In genomic region chr8:10151692-10152247, GRCm38 (mm10) we compare ENCODE assay signal across 28 mouse cellular contexts. TPM values are rescaled to one million over a fixed set of nuclear protein-coding genes. Genes with fewer than 3 reads are reported as not detected.
DNase-seq lines count a peak whose midpoint lies in the region; ATAC-seq and TF ChIP-seq lines count a peak whose summit lies in the region.
"Had no signal": no experiment of that assay in that cellular context is flagged by ENCODE, and none has a peak within 500 bp of the region (broad histone marks: within the 10 kb centered on the region; RNA-seq: fewer than 3 reads in every experiment).

No protein-coding gene starts in this region.

- H3K4me1 ChIP-seq in lung, embryonic 14.5 days (ENCODE audit: insufficient read depth): no peaks in the 10 kb centered on the region
- H3K4me1 ChIP-seq in lung, postnatal 0 days (ENCODE audit: insufficient read depth, low read depth, low read length): no peaks in the 10 kb centered on the region
- no peaks in the 10 kb centered on the region for H3K4me1 ChIP-seq in stomach, embryonic 14.5 days (ENCODE audit: control insufficient read depth, insufficient read depth, low read length)
- no peaks in the 10 kb centered on the region for H3K4me1 ChIP-seq in stomach, postnatal 0 days (replicated peaks; ENCODE audit: control insufficient read depth, insufficient read depth)

- peak; percentile 17 for DNase-seq in lung, embryonic 14.5 days
- DNase-seq in lung, adult 18-20 months: no peak
- DNase-seq in lung, postnatal 0 days (ENCODE audit: low spot score): no peak
- no peak for DNase-seq in lung, postnatal 10 days
- no peak for DNase-seq in stomach, postnatal 0 days (ENCODE audit: low spot score)
- no peak for DNase-seq in urinary bladder, postnatal 10 days (ENCODE audit: low spot score)
- DNase-seq: adrenal gland, postnatal 10 days; adrenal gland, postnatal 36 days; B cell, adult 2 months; cerebellum, adult 18-20 months; cerebellum, adult 9-10 months; cerebellum, postnatal 14 days; gastrocnemius, adult 2 months; gastrocnemius, postnatal 14 days; heart, adult 11 months; heart, postnatal 10 days; heart, postnatal 36 days had no signal

- H3K4me2 ChIP-seq in lung, embryonic 14.5 days: no peak overlapping the region
- H3K4me2 ChIP-seq in lung, postnatal 0 days (replicated peaks; ENCODE audit: low read depth, low read length): no peak overlapping the region
- no peak overlapping the region for H3K4me2 ChIP-seq in stomach, embryonic 14.5 days (replicated peaks; ENCODE audit: low read depth, low read length)
- H3K4me2 ChIP-seq in stomach, postnatal 0 days (replicated peaks; ENCODE audit: low read depth): no peak overlapping the region
- H3K4me2 ChIP-seq: forebrain, embryonic 13.5 days; heart, embryonic 12.5 days; heart, embryonic 15.5 days; hindbrain, embryonic 13.5 days had no signal

- no peak for ATAC-seq in lung, embryonic 14.5 days (ENCODE audit: insufficient read depth)
- ATAC-seq in lung, postnatal 0 days: no peak; the same call in 1 of the 2 replicates
- peak; percentile 79; the same call in 1 of the 2 replicates for ATAC-seq in stomach, embryonic 14.5 days (ENCODE audit: insufficient number of reproducible peaks, insufficient read depth, low FRiP score, low read depth)
- peak; percentile 85 for ATAC-seq in stomach, postnatal 0 days (ENCODE audit: low FRiP score, low TSS enrichment)
- ATAC-seq: forebrain, embryonic 13.5 days; forebrain, embryonic 16.5 days; Patski had no signal

- peak; percentile 72 for TF ChIP-seq EP300 in lung, postnatal 0 days (IDR thresholded peaks at IDR 0.05)
- TF ChIP-seq EP300 in stomach, postnatal 0 days (optimal IDR thresholded peaks at IDR 0.05): no peak

- no peak overlapping the region for H3K27ac ChIP-seq in lung, embryonic 14.5 days (ENCODE audit: low read depth)
- no peak overlapping the region for H3K27ac ChIP-seq in lung, postnatal 0 days (ENCODE audit: low read length)
- H3K27ac ChIP-seq in stomach, embryonic 14.5 days (ENCODE audit: low read length): no peak overlapping the region
- no peak overlapping the region for H3K27ac ChIP-seq in stomach, postnatal 0 days (replicated peaks)
- H3K27ac ChIP-seq: forebrain, embryonic 10.5 days; forebrain, embryonic 13.5 days; gastrocnemius, adult 2 months; heart, embryonic 15.5 days; hindbrain, embryonic 10.5 days; hindbrain, embryonic 13.5 days had no signal

- no peak overlapping the region for H3K4me3 ChIP-seq in lung, embryonic 14.5 days (ENCODE audit: low read depth, low read length)
- no peak overlapping the region for H3K4me3 ChIP-seq in lung, postnatal 0 days (ENCODE audit: low read depth, low read length)
- no peak overlapping the region for H3K4me3 ChIP-seq in stomach, embryonic 14.5 days (ENCODE audit: low read depth, low read length)
- H3K4me3 ChIP-seq in stomach, postnatal 0 days (ENCODE audit: low read depth, low read length): no peak overlapping the region
- H3K4me3 ChIP-seq: forebrain, embryonic 10.5 days; forebrain, embryonic 13.5 days; gastrocnemius, adult 2 months; heart, embryonic 12.5 days; heart, embryonic 15.5 days; hindbrain, embryonic 10.5 days; hindbrain, embryonic 13.5 days had no signal

- no peak overlapping the region for H3K9ac ChIP-seq in lung, embryonic 14.5 days
- H3K9ac ChIP-seq in lung, postnatal 0 days (replicated peaks; ENCODE audit: low read depth): no peak overlapping the region
- H3K9ac ChIP-seq in stomach, embryonic 14.5 days (replicated peaks; ENCODE audit: low read depth, low read length): no peak overlapping the region
- H3K9ac ChIP-seq in stomach, postnatal 0 days (ENCODE audit: low read length): no peak overlapping the region
- H3K9ac ChIP-seq: forebrain, embryonic 13.5 days; heart, embryonic 12.5 days; heart, embryonic 15.5 days; hindbrain, embryonic 13.5 days had no signal

- no peaks in the 10 kb centered on the region for H3K9me3 ChIP-seq in lung, embryonic 14.5 days (ENCODE audit: low read depth, low read length)
- no peaks in the 10 kb centered on the region for H3K9me3 ChIP-seq in lung, postnatal 0 days (ENCODE audit: low read length)
- H3K9me3 ChIP-seq in stomach, embryonic 14.5 days (ENCODE audit: control insufficient read depth, low read depth, low read length): no peaks in the 10 kb centered on the region
- H3K9me3 ChIP-seq in stomach, postnatal 0 days (ENCODE audit: control insufficient read depth, low read length): no peaks in the 10 kb centered on the region
- H3K9me3 ChIP-seq: forebrain, embryonic 10.5 days; forebrain, embryonic 13.5 days; G1E; heart, embryonic 15.5 days; hindbrain, embryonic 10.5 days had no signal

- H3K36me3 ChIP-seq in lung, embryonic 14.5 days (ENCODE audit: insufficient read depth): no peaks in the 10 kb centered on the region
- no peaks in the 10 kb centered on the region for H3K36me3 ChIP-seq in lung, postnatal 0 days (ENCODE audit: insufficient read depth, low read length)
- no peaks in the 10 kb centered on the region for H3K36me3 ChIP-seq in stomach, embryonic 14.5 days (ENCODE audit: control insufficient read depth, insufficient read depth, low read length)
- H3K36me3 ChIP-seq in stomach, postnatal 0 days (ENCODE audit: control insufficient read depth, insufficient read depth, low read length): no peaks in the 10 kb centered on the region
- H3K36me3 ChIP-seq: forebrain, embryonic 10.5 days; G1E; heart, embryonic 12.5 days; heart, embryonic 15.5 days; hindbrain, embryonic 10.5 days; hindbrain, embryonic 13.5 days had no signal

- H3K27me3 ChIP-seq in lung, embryonic 14.5 days (ENCODE audit: insufficient read depth, low read length): peaks cover 13% of the 10 kb centered on the region
- peaks cover 2% of the 10 kb centered on the region; the same call in 1 of the 2 replicates for H3K27me3 ChIP-seq in lung, postnatal 0 days (replicated peaks; ENCODE audit: insufficient read depth, low read length)
- H3K27me3 ChIP-seq in stomach, embryonic 14.5 days (ENCODE audit: control insufficient read depth, insufficient read depth, low read length): 0 out of 2 replicates have a peak, but pooled peaks cover 3% of the 10 kb centered on the region
- H3K27me3 ChIP-seq in stomach, postnatal 0 days (ENCODE audit: control insufficient read depth, insufficient read depth, low read length): no peaks in the 10 kb centered on the region; the same call in 1 of the 2 replicates
- H3K27me3 ChIP-seq: CH12.LX had no signal

- 37% methylated on average over 6 of the region's 6 CpGs for WGBS in lung, embryonic 14.5 days
- 33% methylated on average over 6 of the region's 6 CpGs for WGBS in lung, postnatal 0 days
- 38% methylated on average over 6 of the region's 6 CpGs for WGBS in stomach, embryonic 14.5 days
- 28% methylated on average over 6 of the region's 6 CpGs for WGBS in stomach, postnatal 0 days

- TF ChIP-seq CTCF in lung, embryonic 14.5 days (IDR thresholded peaks at IDR 0.05; ENCODE audit: low read depth): no peak
- TF ChIP-seq CTCF in lung, postnatal 0 days (IDR thresholded peaks at IDR 0.05): no peak
- no peak for TF ChIP-seq CTCF in stomach, postnatal 0 days (IDR thresholded peaks at IDR 0.05; ENCODE audit: low read depth)

RNA-seq across cellular contexts. Expression of gene Myo16, which starts 1.9 kb away (rescaled TPM):
- 0.70 and 1.2 TPM in 2 replicates for polyA plus RNA-seq in lung, embryonic 14.5 days (2014; fragmentation: Nextera tagmentation; extraction: Ambion mirVana)
- 0.17 and 0.40 TPM in 2 replicates for polyA plus RNA-seq in lung, postnatal 0 days (2015; fragmentation: Nextera tagmentation; extraction: Ambion mirVana)
- 5.1 and 6.4 TPM in 2 replicates for polyA plus RNA-seq in stomach, embryonic 14.5 days (2014; fragmentation: Nextera tagmentation; extraction: Ambion mirVana)
- 1.5 and 1.7 TPM in 2 replicates for polyA plus RNA-seq in stomach, postnatal 0 days (2015; fragmentation: Nextera tagmentation; extraction: Ambion mirVana)

Comparison
In these comparisons a context has a peak if more than half of its experiments do, and no peak if none do; other contexts are left out.
1. ATAC-seq: peak in stomach, embryonic 14.5 days (single experiment) and stomach, postnatal 0 days (single experiment); none in lung, embryonic 14.5 days (single experiment) and lung, postnatal 0 days (single experiment).